Mouse (Mus musculus): ENCODE results near the gene Dennd1b. TPM values are rescaled to one million over a fixed set of nuclear protein-coding genes. Genes with fewer than 3 reads are reported as not detected.
A peak's percentile ranks its signal among the peaks of the same experiment; 100 is the strongest.

Gene Dennd1b
- total RNA-seq, 2 experiments from 2014 or later = 56.1 to 59.9 TPM

DNA sequence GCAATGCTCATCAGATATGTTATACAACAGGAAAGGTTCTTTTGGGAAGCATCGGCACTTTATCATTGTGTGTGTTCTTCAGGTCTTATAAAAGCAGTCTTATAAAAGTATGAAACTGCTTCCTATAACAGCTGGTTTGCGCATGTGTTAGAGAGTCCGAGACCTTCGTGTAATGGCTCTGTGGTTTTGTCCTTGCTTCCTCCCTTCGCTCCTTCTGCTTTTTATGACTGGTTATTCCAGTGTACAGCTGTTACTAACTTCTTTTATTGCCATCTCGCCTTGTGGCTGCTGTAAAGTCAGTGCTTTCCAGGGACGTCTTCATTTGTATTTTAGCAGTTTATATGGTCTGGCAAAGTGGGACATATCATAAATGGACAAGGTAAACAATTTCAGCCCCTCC is 4.2 kb downstream of the Dennd1b start:
- DNase-seq (ENCODE audit: low spot score in 2 of 2) = no peak
- H3K4me3 ChIP-seq = no peak overlapping the region
- H3K27ac ChIP-seq = no peak overlapping the region
- TF ChIP-seq CTCF (conservative IDR thresholded peaks at IDR 0.05) = no peak

GRCm38 (mm10) chr1:138970053-138970452 is 6.8 kb downstream of the Dennd1b start:
- peak overlapping the region; percentile 32 for H3K27ac ChIP-seq
- TF ChIP-seq CTCF (conservative IDR thresholded peaks at IDR 0.05) = no peak
- peak in 1 of 2 experiments; percentile 46 for DNase-seq (ENCODE audit: low spot score in 2 of 2)
- no peak overlapping the region for H3K4me3 ChIP-seq

DNA sequence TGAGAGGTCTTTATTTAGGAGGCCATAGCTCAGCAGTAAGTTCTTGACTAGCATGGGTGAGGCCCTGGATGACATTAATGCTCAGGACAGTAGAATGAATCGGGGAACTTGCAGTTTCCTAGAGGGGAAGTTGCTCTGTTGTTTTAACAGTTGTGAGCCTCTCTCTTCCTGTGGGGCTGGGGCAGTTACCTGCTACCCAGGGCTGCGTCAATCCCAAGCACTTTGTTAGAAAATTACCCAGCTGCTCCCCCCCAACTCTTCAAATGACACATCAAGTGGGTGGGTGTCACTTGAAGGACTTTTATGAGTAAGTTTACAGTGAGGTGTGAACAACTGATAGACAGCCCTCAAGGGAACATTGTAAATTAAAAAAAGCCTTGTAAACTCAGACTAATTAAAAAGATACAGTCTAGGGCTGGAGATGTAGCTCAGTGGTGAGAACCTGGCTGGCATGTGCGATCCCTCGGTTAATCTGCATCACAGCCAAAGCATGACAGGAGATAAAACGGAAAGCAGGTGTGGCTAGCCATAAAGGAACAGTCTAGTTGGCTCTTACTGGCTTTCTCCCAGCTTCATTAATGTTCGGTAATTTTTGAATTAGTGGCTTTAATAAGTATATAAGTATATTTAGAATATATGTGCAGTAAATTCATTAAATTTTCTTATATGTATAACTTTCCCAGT is 10.4 kb downstream of the Dennd1b start:
- Histone ChIP-seq H3K4me3 (no peak overlapping the region), H3K27ac (no peak overlapping the region)
- no peak for TF ChIP-seq CTCF (conservative IDR thresholded peaks at IDR 0.05)
- DNase-seq (ENCODE audit: low spot score in 2 of 2) = no peak

DNA sequence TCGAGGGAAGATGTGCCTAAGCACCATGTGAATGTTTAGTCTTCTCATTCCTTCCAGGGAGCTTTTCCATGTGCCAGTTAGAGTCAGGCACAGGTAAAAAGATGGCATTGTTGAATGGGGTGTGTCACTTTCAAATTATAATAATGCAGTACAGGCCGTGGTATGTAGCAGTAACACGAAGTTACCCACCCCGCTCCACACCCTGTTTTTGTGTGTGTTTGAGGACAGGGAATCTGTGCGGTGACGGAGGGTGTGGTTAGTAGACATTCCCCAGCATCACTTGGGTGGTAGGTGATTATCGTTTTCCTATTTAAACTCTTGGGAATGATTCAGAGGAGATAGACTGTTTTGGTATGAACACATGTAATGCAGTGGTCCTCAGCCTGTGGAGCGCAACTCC is 11.6 kb downstream of the Dennd1b start:
- no peak for DNase-seq (ENCODE audit: low spot score in 2 of 2)
- no peak for TF ChIP-seq CTCF (conservative IDR thresholded peaks at IDR 0.05)
- no peak overlapping the region for H3K27ac ChIP-seq
- no peak overlapping the region for H3K4me3 ChIP-seq

DNA sequence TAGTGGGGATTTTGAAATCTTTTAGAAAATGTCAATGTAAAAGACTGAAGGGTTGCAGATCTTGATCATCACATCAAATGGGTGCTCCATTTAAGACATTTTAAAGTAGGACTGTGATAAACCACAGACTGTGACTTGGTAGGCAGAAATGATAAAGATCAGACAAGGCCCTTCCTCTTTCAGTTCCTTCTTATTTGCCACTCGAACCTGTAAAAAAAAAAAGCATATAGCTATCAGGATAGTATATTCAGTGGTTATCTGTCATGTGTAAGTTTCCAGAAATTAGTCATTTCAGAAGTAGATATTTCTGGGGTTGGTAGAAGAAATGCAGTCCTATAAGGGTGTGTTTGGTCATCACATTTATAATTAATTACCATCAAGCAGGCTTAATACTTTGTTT is 12.7 kb downstream of the Dennd1b start:
- H3K27ac ChIP-seq = no peak overlapping the region
- no peak overlapping the region for H3K4me3 ChIP-seq
- no peak for TF ChIP-seq CTCF (conservative IDR thresholded peaks at IDR 0.05)
- no peak for DNase-seq (ENCODE audit: low spot score in 2 of 2)

- no peak for DNase-seq (ENCODE audit: low spot score in 2 of 2)
- no peak for TF ChIP-seq CTCF (conservative IDR thresholded peaks at IDR 0.05)
- peak overlapping the region; percentile 76; the same call in 1 of the 2 replicates for H3K27ac ChIP-seq
- H3K4me3 ChIP-seq = no peak overlapping the region
These were observed 19.0 kb downstream of the Dennd1b start for GRCm38 (mm10) chr1:138982203-138982602.

DNA sequence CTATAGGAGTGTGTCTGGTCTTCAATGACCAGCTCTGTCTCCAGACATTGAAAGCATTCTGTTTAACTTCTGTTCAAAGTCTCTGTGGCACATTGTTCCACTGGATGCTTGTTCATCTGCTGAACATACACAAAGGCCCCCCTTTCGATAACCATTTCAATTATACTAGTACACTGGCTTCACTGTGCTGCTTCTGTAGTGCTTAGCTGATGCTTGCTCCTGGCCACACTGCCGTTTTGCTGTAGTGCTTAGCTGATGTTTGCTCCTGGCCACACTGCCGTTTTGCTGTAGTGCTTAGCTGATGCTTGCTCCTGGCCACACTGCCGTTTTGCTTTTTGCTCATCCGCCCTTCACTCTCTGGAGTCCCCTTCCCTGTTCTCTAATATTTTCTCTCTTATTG is 19.4 kb downstream of the Dennd1b start:
- Histone ChIP-seq H3K4me3 (no peak overlapping the region), H3K27ac (peak overlapping the region; percentile 76; the same call in 1 of the 2 replicates)
- no peak for DNase-seq (ENCODE audit: low spot score in 2 of 2)
- TF ChIP-seq CTCF (conservative IDR thresholded peaks at IDR 0.05) = no peak

- DNase-seq (ENCODE audit: low spot score in 2 of 2) = no peak
- TF ChIP-seq CTCF (conservative IDR thresholded peaks at IDR 0.05) = no peak
- Histone ChIP-seq H3K4me3 (peak overlapping the region; percentile 17; the same call in 1 of the 2 replicates), H3K27ac (peak overlapping the region; percentile 76)
These were observed 19.8 kb downstream of the Dennd1b start for GRCm38 (mm10) chr1:138983064-138983463.

- peak; percentile 24; the same call in 1 of the 2 replicates for TF ChIP-seq CTCF (conservative IDR thresholded peaks at IDR 0.05)
- Histone ChIP-seq H3K27ac (peak overlapping the region; percentile 76), H3K4me3 (peak overlapping the region; percentile 17; the same call in 1 of the 2 replicates)
- peak; percentile 81 to 86 for DNase-seq (ENCODE audit: low spot score in 2 of 2)
These were observed 20.2 kb downstream of the Dennd1b start for GRCm38 (mm10) chr1:138983465-138983864.

DNA sequence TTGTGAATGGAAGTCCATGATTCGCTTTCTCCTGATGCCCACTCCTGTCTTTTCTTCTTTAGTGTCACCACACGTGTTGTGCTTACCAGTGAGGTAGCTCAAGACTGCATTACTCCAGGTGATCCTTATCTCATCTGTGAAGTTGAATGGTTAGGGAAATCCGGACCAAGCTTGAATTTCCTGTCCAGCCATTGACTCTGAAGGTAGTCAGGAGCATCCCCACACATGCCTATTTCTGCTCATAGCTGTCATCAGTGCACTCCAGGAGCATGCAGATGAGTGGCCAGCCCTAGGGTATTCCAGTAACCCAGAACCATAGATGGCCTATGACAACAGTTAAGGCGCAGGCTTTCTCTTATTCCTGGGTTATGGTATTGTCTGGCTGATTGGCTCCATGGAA is 20.9 kb downstream of the Dennd1b start:
- peak overlapping the region; percentile 76; the same call in 1 of the 2 replicates for H3K27ac ChIP-seq
- H3K4me3 ChIP-seq = no peak overlapping the region
- no peak for TF ChIP-seq CTCF (conservative IDR thresholded peaks at IDR 0.05)
- no peak for DNase-seq (ENCODE audit: low spot score in 2 of 2)

DNA sequence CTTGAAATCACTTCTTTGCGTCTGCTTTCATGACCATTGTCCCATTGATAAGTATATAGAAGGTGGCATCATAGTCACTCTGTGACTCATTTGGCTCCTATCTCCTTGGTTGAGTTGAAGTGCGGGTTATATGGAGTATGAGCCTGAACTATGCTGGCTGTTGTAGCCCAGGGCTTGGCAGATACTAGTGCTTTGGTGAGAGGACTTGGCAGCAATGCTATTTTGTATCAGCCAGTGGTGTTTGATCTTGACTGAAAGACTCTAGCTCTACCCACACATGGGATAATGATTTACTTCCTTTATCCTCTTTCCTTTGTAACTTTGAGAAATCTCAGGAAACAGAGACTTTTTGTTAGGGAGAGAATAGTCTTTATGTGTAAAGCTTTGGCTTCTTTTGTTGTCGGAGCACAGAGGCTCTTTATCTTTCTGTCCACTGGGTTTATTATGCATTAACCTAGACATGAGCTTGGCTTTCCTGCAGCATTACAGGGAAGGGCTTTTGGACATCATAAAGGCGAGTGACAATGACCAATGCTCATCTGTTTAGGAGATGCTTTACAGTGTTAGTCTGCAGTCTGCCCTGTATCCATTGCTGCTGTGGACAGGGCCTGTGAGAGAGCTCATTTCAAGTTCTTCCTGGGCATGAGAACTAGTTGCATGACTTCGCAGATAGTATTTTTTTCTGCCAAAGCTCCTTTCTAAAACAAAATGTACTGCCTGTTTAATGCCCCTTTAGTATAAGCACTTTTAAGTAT is 29.3 kb downstream of the Dennd1b start:
- H3K27ac ChIP-seq = no peak overlapping the region
- no peak for DNase-seq (ENCODE audit: low spot score in 2 of 2)
- H3K4me3 ChIP-seq = no peak overlapping the region
- no peak for TF ChIP-seq CTCF (conservative IDR thresholded peaks at IDR 0.05)

DNA sequence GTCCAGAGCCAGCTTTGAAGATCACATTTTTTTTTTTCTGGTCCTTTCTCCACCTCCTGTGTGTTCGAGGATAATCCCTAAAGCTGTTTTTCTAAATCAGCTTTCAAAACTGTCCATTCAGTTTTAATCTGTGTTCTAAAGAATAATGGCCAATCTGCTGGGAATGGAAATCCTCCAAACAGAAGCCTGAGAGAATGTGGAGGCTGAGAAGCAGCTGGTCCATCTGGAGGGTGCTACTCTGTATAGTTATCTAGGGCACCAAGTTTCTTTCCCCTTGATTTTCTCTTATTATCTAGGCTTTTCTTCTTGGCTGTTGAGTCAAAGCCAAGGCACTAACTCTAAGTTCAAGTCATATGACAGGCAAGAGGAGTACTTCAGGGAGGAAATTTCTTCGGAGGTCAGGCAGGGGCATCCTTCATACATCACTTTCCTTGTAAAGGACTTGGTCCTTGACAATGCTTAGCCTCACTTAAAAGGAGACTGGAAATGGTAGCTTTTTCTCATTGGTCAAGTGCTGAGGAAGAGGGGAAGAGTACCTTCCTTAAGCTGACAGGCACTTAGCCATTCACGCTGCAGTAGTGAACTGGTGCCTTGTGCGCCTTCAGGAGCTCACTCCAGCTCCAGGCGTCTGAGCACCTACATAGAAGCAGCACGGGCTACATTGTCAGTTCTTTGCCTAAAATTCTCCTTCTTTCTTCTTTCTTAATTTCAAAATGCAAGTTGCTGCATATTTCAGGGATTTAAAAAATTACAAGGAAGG is 32.6 kb downstream of the Dennd1b start:
- Histone ChIP-seq H3K27ac (peak overlapping the region; percentile 69), H3K4me3 (no peak overlapping the region)
- TF ChIP-seq CTCF (conservative IDR thresholded peaks at IDR 0.05) = no peak
- peak; percentile 70 to 83 for DNase-seq (ENCODE audit: low spot score in 2 of 2)

DNA sequence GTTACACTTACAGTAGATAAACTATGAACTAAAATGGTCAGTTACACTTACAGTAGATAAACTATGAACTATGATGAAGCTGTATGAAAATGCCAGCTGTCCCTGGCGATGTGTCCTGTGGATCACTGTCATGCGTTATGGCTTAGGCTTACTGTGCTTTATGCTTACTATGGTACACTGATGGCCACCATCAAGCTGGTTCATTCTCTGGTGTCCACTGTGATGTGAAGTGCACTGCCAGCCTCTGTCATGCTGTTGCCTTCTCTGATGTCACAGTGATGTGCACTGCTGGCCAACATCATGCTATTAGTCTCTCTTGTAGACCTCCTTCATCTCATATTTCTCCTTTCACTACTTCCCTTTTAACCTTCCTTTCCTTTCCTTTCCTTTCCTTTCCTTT is 33.4 kb downstream of the Dennd1b start:
- Histone ChIP-seq H3K4me3 (no peak overlapping the region), H3K27ac (peak overlapping the region; percentile 69; the same call in 1 of the 2 replicates)
- TF ChIP-seq CTCF (conservative IDR thresholded peaks at IDR 0.05) = no peak
- DNase-seq (ENCODE audit: low spot score in 2 of 2) = no peak

All from layer of hippocampus, adult 2 months (tissue).